Mouse (Mus musculus) subcutaneous adipose tissue, adult 2 months (tissue): ENCODE results near the gene Ubl3. TPM values are rescaled to one million over a fixed set of nuclear protein-coding genes. Genes with fewer than 3 reads are reported as not detected.

Experiments used
- polyA plus RNA-seq: library from polyadenylated mRNA; depleted of rRNA; stranded (reverse); fragments of >200 nt; gene quantifications from 2 replicates; pipeline ENCODE4 v1.2.3, GENCODE M21; 2012; ENCODE audit warnings: low replicate concordance; rRNA removed

The Ubl3 gene
- polyA plus RNA-seq, result 67.4 and 74.9 TPM in 2 replicates

DNA sequence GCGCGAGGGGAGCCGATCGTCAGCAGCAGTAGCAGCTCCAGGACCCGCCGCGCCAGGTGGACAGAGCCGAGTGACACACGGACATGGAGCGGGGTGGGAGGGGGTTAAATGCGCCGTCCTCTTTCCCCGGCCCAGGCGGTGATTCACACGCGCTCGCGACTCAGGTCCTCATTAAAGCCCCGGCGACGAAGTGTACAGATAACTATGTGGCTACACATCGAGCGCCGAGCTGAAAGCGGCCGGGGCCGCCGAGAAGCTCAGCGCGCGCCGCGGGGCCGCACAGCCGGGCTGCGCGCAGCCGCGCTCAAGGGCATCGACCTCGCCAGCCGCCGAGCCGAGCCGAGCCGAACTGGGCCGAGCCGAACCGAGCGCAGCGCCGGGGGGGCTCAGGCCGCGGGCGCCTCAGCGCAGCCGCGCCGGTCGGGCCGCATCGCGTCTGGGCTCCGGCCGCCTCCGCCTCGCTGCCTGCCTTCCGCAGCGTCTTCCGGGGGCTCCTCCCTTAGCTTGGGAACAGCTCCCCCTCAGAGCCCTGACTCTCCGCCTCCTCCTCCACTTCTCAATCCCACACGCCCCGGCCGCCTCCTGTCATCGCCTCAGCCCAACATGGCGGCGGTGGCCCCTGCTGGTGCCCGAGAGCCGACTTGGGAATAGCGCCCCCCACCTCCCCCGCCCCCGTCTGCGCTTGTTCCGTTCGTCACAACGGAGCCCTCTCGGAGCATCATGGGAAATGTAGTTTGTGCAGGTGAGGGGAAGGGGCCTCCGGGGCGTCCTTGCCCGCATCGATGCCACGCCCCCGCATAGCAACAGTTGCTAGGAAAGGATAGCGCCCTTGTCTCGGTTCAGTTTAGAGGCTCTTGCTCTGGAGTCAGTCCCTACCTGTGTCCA, at the start of gene Ubl3:
Gene Ubl3, minus strand, starts transcription at position 603 of the 885 bp plus-strand sequence.

Other genes starting within 250 kb of the Ubl3 start
- 3.3 and 15.9 TPM in 2 replicates for gene Slc7a1, start 152.9 kb downstream of the Ubl3 start, polyA plus RNA-seq